Mouse (Mus musculus): Measurements from ENCODE around the gene Hmgn3. TPM values are rescaled to one million over a fixed set of nuclear protein-coding genes. Genes with fewer than 3 reads are reported as not detected.

Gene Hmgn3
- total and polyA plus RNA-seq, 2 experiments, result 0.48 to 1.5 TPM

DNA sequence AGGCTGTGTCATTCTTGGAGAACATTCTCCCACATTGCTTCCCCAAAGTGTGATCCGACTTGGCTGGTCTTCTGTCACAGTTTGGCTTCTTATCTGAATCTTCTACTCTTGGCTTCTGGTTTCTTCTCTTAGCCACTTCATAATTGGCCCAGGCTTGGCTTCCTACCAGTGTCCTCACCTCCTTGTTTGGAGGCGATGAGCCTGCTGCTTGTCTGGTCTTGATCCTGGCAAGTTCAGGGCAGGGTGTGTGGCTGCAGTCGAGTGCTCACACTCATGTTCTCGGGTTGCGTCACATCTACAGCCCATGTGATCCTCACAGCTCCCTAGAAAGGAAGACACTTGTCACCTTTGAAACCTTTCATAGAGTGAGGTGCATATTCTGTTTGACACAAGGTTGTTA is 78.2 kb downstream of the Hmgn3 start:
- no peaks in the 10 kb centered on the region for H3K79me2 ChIP-seq (ENCODE audit: control insufficient read depth, insufficient read depth, low read length)
- H3K4me1 ChIP-seq (ENCODE audit: control insufficient read depth, insufficient read depth, low read length), result no peaks in the 10 kb centered on the region
- 77% methylated on average over 5 of the region's 5 CpGs for WGBS
- no peak overlapping the region for H3K27ac ChIP-seq (replicated peaks; ENCODE audit: insufficient read depth, low read depth, low read length)
- peak; percentile 10 for DNase-seq (ENCODE audit: extremely low read depth, low read depth, low spot score)
- TF ChIP-seq POLR2A (IDR thresholded peaks at IDR 0.05; ENCODE audit: extremely low read depth, insufficient read depth, low read length), result no peak
- H3K9ac ChIP-seq (ENCODE audit: low read depth, low read length), result no peak overlapping the region
- no peak overlapping the region for H3K4me3 ChIP-seq (ENCODE audit: insufficient read depth, low read depth, low read length)
- H3K27me3 ChIP-seq (ENCODE audit: control insufficient read depth, insufficient read depth, low read length), result no peaks in the 10 kb centered on the region
- H3K36me3 ChIP-seq (ENCODE audit: control insufficient read depth, insufficient read depth, low read length), result no peaks in the 10 kb centered on the region

DNA sequence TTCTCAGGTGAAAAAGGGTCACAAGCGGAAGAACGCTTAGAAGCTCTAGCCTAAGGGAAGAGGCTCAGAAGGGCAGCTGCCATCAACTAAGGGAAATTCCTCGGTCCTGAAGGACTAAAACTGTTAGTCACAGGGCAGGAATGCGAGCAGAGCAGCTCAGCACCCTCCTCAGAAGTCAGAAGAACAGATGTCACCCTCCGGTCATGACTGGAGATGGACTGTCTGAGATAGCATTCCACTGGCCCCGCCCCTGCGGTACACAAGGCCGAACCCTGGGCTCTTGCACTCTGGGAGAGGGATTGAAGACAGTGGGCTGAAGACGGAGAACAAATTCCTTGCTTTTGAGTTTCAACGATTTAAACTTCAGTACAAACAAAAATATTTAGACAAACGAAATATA is 85.2 kb downstream of the Hmgn3 start:
- Histone ChIP-seq H3K4me3 (ENCODE audit: insufficient read depth, low read depth, low read length) (no peak overlapping the region), H3K27ac (replicated peaks; ENCODE audit: insufficient read depth, low read depth, low read length) (no peak overlapping the region), H3K27me3 (ENCODE audit: control insufficient read depth, insufficient read depth, low read length) (no peaks in the 10 kb centered on the region), H3K4me1 (ENCODE audit: control insufficient read depth, insufficient read depth, low read length) (no peaks in the 10 kb centered on the region), H3K79me2 (ENCODE audit: control insufficient read depth, insufficient read depth, low read length) (no peaks in the 10 kb centered on the region), H3K9ac (ENCODE audit: low read depth, low read length) (no peak overlapping the region), H3K36me3 (ENCODE audit: control insufficient read depth, insufficient read depth, low read length) (no peaks in the 10 kb centered on the region)
- TF ChIP-seq POLR2A (IDR thresholded peaks at IDR 0.05; ENCODE audit: extremely low read depth, insufficient read depth, low read length) (no peak), CTCF (IDR thresholded peaks at IDR 0.05; ENCODE audit: low read depth, low read length) (no peak)
- 76% methylated on average over 11 of the region's 11 CpGs for WGBS
- no peak for DNase-seq (ENCODE audit: extremely low read depth, low read depth, low spot score)

Other genes starting within 250 kb of the Hmgn3 start
- gene Phip, start 171.2 kb downstream of the Hmgn3 start, total RNA-seq (2014; rRNA removed), result 23.5 and 25.1 TPM in 2 replicates
- 0.95 and 1.1 TPM in 2 replicates for gene Phip, start 171.2 kb downstream of the Hmgn3 start, polyA plus RNA-seq (2012; rRNA removed)

All from liver, adult 2 months (tissue).